Mouse (Mus musculus) cortical plate, adult 2 months (tissue): ENCODE data around the gene Clip2.

ENCODE experiments used
- CTCF ChIP-seq: fragments of 200-500 bp; IDR thresholded peaks from 2 replicates; pipeline ENCODE4 v1.5.1; 2011; ENCODE audit warnings: mild to moderate bottlenecking, control low read depth, low read length; ENCODE audit not compliant: insufficient read depth; ENCODE audit errors: extremely low read depth
- POLR2A ChIP-seq: fragments of 200-500 bp; IDR thresholded peaks from 2 replicates; pipeline ENCODE4 v1.6.1; 2011; ENCODE audit warnings: mild to moderate bottlenecking, low read length, control low read depth; ENCODE audit not compliant: insufficient read depth; ENCODE audit errors: extremely low read depth

- TF ChIP-seq POLR2A (no peak), CTCF (no peak)
Observed at GRCm38 (mm10) chr5:134577534-134577933, 25.3 kb upstream of the Clip2 start.
